Mouse (Mus musculus): ENCODE results near the gene Efcab9. TPM values are rescaled to one million over a fixed set of nuclear protein-coding genes. Genes with fewer than 3 reads are reported as not detected.

Gene Efcab9
- total and polyA plus RNA-seq, 2 experiments from 2014 or later = not detected

DNA sequence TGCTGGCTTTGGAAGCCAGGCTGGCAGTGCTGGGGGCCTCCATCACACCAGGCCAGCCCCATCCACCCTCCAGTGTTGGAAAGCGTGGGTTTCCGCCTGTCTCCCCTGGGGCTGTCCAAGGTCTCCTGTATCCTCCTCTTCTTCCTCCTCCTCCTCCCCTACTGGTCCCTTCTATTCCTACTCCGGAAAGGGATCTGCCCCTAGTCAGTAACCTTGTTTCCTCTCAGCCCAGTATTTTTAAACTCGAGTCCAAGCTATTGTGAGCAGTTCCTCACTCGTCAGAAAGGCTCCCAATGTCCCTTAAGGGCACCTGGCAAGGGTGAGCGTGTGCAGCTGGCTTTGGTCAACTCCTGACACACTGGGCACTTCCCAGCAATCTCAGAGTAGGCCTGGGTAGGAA lies 6.6 kb upstream of the Efcab9 start:
- 0 out of 2 replicates have a peak, but pooled peaks cover 6% of the 10 kb centered on the region for H3K4me1 ChIP-seq (ENCODE audit: insufficient read depth, low read length)
- no peak overlapping the region for H3K27ac ChIP-seq (ENCODE audit: low read depth, low read length)
- TF ChIP-seq CTCF (IDR thresholded peaks at IDR 0.05) = no peak
- H3K9me3 ChIP-seq (ENCODE audit: low read length) = no peaks in the 10 kb centered on the region
- H3K4me3 ChIP-seq (ENCODE audit: low read depth, low read length) = no peak overlapping the region
- ATAC-seq (ENCODE audit: low FRiP score) (no peak), DNase-seq (ENCODE audit: low spot score) (no peak)
- 76% methylated on average over 6 of the region's 6 CpGs for WGBS
- no peaks in the 10 kb centered on the region; the same call in 1 of the 2 replicates for H3K36me3 ChIP-seq (ENCODE audit: insufficient read depth, low read length)
- H3K27me3 ChIP-seq (ENCODE audit: insufficient read depth, low read length) = no peaks in the 10 kb centered on the region
- H3K4me2 ChIP-seq (ENCODE audit: low read depth, low read length, poor library complexity, severe bottlenecking) = no peak overlapping the region
- no peak overlapping the region for H3K9ac ChIP-seq (replicated peaks; ENCODE audit: low read length, poor library complexity, severe bottlenecking)

DNA sequence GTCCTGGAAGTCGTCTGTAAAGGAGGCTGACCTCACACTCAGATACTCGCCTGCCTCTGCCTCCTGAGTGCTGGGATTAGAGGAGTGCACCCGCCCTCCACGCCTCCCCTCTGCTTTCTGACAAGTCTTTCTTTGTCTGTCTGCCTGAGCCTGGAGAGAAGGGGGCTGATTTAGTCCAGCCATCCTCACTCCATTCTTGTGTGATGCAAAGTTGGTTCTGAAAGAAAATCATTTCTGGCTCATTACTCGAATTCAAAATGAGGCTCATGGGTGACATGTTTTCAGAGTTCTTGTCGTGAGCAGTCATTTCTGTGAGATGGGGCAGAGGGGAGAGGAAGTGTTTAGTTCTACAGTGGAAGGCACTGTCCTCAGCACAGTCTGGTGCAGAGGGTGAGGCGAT lies 5.1 kb upstream of the Efcab9 start:
- no peak overlapping the region for H3K27ac ChIP-seq (ENCODE audit: low read depth, low read length)
- ATAC-seq (ENCODE audit: low FRiP score) (no peak; the same call in 1 of the 2 replicates), DNase-seq (ENCODE audit: low spot score) (peak; percentile 48)
- H3K36me3 ChIP-seq (ENCODE audit: insufficient read depth, low read length) = no peaks in the 10 kb centered on the region; the same call in 1 of the 2 replicates
- H3K9me3 ChIP-seq (ENCODE audit: low read length) = no peaks in the 10 kb centered on the region
- H3K4me3 ChIP-seq (ENCODE audit: low read depth, low read length) = no peak overlapping the region
- 31% methylated on average over 7 of the region's 7 CpGs for WGBS
- TF ChIP-seq CTCF (IDR thresholded peaks at IDR 0.05) = no peak
- no peak overlapping the region for H3K4me2 ChIP-seq (ENCODE audit: low read depth, low read length, poor library complexity, severe bottlenecking)
- no peaks in the 10 kb centered on the region for H3K27me3 ChIP-seq (ENCODE audit: insufficient read depth, low read length)
- H3K9ac ChIP-seq (replicated peaks; ENCODE audit: low read length, poor library complexity, severe bottlenecking) = no peak overlapping the region
- H3K4me1 ChIP-seq (ENCODE audit: insufficient read depth, low read length) = 0 out of 2 replicates have a peak, but pooled peaks cover 6% of the 10 kb centered on the region

DNA sequence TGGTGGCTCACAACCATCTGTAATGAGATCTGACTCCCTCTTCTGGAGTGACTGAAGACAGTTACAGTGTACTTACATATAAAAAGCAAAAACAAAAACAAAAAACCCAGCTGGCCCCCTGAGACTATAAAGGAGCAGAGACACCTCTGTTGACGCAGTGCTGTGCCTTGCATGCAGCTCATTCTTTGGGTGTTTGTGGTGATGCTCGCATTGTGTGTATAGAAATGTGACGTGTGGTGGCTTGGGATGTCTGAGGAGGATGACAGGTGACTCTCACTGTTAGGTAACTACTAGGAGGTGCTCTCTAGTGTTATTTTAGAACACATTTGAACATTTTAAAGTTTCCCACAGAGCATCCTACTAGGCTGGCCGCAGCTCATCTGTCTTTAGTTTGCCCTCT lies 3.8 kb upstream of the Efcab9 start:
- no peaks in the 10 kb centered on the region for H3K27me3 ChIP-seq (ENCODE audit: insufficient read depth, low read length)
- H3K27ac ChIP-seq (ENCODE audit: low read depth, low read length) = no peak overlapping the region
- 0 out of 2 replicates have a peak, but pooled peaks cover 6% of the 10 kb centered on the region for H3K4me1 ChIP-seq (ENCODE audit: insufficient read depth, low read length)
- DNase-seq (ENCODE audit: low spot score) = no peak
- 95% methylated on average over 4 of the region's 4 CpGs for WGBS
- ATAC-seq (ENCODE audit: low FRiP score) = no peak
- no peaks in the 10 kb centered on the region for H3K9me3 ChIP-seq (ENCODE audit: low read length)
- no peak overlapping the region for H3K9ac ChIP-seq (replicated peaks; ENCODE audit: low read length, poor library complexity, severe bottlenecking)
- no peak for TF ChIP-seq CTCF (IDR thresholded peaks at IDR 0.05)
- no peaks in the 10 kb centered on the region for H3K36me3 ChIP-seq (ENCODE audit: insufficient read depth, low read length)
- H3K4me2 ChIP-seq (ENCODE audit: low read depth, low read length, poor library complexity, severe bottlenecking) = no peak overlapping the region
- no peak overlapping the region for H3K4me3 ChIP-seq (ENCODE audit: low read depth, low read length)

DNA sequence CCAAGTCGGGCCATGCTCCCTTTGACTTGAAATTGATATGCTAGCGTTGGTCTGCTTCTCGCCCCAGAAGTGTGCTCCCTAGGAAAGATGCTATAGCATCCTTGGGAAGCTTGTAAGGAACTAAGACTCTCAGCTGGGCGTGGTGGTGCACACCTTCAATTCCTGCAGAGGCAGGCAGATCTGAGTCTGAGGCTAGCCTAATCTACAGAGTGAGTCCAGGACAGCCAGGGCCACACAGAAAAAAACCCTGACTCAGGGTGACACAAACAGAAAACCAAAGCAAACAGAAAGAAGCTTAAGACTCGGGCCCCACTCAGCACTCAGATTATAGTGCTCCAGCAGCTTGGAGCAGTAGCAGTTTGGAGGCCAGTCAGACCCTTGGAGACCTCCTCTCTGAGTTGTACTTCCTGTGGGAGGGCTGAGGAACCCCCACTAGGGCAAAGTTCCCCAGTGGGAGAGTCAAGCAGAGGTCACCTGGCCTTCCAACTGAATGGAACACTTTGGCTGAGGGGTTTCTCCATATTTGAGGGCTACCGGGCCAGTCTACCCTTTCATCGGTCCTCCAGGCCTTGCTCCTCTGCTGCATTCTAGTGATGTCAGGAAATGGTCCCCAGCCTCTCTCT lies 2.7 kb upstream of the Efcab9 start:
- H3K9ac ChIP-seq (replicated peaks; ENCODE audit: low read length, poor library complexity, severe bottlenecking) = no peak overlapping the region
- no peak for TF ChIP-seq CTCF (IDR thresholded peaks at IDR 0.05)
- H3K36me3 ChIP-seq (ENCODE audit: insufficient read depth, low read length) = no peaks in the 10 kb centered on the region
- no peak overlapping the region for H3K4me3 ChIP-seq (ENCODE audit: low read depth, low read length)
- no peaks in the 10 kb centered on the region for H3K9me3 ChIP-seq (ENCODE audit: low read length)
- 0 out of 2 replicates have a peak overlapping the region, but pooled peaks have one; percentile 4 for H3K4me2 ChIP-seq (ENCODE audit: low read depth, low read length, poor library complexity, severe bottlenecking)
- H3K27me3 ChIP-seq (ENCODE audit: insufficient read depth, low read length) = no peaks in the 10 kb centered on the region
- 82% methylated on average over 7 of the region's 7 CpGs for WGBS
- no peak for DNase-seq (ENCODE audit: low spot score)
- H3K27ac ChIP-seq (ENCODE audit: low read depth, low read length) = no peak overlapping the region
- ATAC-seq (ENCODE audit: low FRiP score) = no peak
- 0 out of 2 replicates have a peak, but pooled peaks cover 6% of the 10 kb centered on the region for H3K4me1 ChIP-seq (ENCODE audit: insufficient read depth, low read length)

DNA sequence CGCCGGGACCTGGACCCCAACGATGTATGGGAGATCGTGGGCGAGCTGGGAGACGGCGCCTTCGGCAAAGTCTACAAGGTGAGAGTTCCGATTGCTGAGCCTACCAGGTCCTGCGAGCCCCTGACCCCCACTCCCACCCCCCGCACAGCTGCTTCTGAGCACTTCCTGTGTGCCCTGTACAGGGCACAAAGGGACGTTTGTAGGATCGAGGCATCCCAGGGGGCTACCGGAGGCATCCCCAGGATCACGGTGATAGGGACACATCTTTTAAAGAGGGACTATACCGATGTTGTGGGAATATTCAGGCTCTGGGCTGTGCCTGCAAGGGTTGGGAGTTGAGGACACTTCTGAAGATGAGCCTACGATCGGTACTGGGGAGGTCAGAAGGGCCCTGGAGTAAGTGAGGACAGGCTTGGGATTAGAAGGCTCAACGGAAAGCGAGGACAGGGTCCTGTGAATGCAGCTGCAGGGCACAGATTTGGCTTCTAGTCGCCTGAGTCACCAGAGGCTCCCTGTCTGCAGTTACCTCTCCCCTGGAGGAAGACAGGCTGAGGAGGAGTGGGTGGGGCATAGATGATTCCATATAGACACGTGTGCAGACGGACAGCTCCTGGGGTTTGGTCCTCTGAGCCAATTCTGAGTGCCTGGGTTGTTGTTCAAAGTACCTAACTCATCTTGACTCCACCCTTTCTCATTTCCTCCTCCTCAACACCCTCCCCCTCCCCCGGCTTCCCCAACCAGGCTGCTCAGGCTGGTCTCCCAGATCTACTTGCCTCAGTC lies 1.8 kb upstream of the Efcab9 start:
- peak overlapping the region; percentile 63 for H3K9ac ChIP-seq (replicated peaks; ENCODE audit: low read length, poor library complexity, severe bottlenecking)
- peak overlapping the region; percentile 68 for H3K4me3 ChIP-seq (ENCODE audit: low read depth, low read length)
- no peaks in the 10 kb centered on the region for H3K36me3 ChIP-seq (ENCODE audit: insufficient read depth, low read length)
- DNase-seq (ENCODE audit: low spot score) (no peak), ATAC-seq (ENCODE audit: low FRiP score) (peak; percentile 42; the same call in 1 of the 2 replicates)
- TF ChIP-seq CTCF (IDR thresholded peaks at IDR 0.05) = no peak
- no peaks in the 10 kb centered on the region for H3K9me3 ChIP-seq (ENCODE audit: low read length)
- 2% methylated on average over 24 of the region's 24 CpGs for WGBS
- H3K27me3 ChIP-seq (ENCODE audit: insufficient read depth, low read length) = no peaks in the 10 kb centered on the region
- H3K27ac ChIP-seq (ENCODE audit: low read depth, low read length) = no peak overlapping the region
- H3K4me2 ChIP-seq (ENCODE audit: low read depth, low read length, poor library complexity, severe bottlenecking) = peak overlapping the region; percentile 97
- 0 out of 2 replicates have a peak, but pooled peaks cover 6% of the 10 kb centered on the region for H3K4me1 ChIP-seq (ENCODE audit: insufficient read depth, low read length)

All from midbrain, postnatal 0 days (tissue).